Comparison of ENCODE assay signal across 8 mouse cellular contexts in genomic region chr5:106575098-106575497, GRCm38 (mm10). TPM values are rescaled to one million over a fixed set of nuclear protein-coding genes. Genes with fewer than 3 reads are reported as not detected.
A peak's percentile ranks its signal among the peaks of the same experiment; 100 is the strongest.
DNase-seq lines count a peak whose midpoint lies in the region; ATAC-seq and TF ChIP-seq lines count a peak whose summit lies in the region.

No protein-coding gene starts in this region.

- TF ChIP-seq POLR2A in kidney, adult 2 months (IDR thresholded peaks at IDR 0.05; ENCODE audit: low read depth, low read length): no peak

- H3K27me3 ChIP-seq in kidney, embryonic 14.5 days (ENCODE audit: control insufficient read depth, insufficient read depth, low read length): peaks cover 30% of the 10 kb centered on the region
- H3K27me3 ChIP-seq in kidney, adult 2 months (replicated peaks; ENCODE audit: control insufficient read depth, insufficient read depth, low read length): peaks cover 2% of the 10 kb centered on the region
- H3K27me3 ChIP-seq in embryonic facial prominence, embryonic 15.5 days: peaks cover 20% of the 10 kb centered on the region
- H3K27me3 ChIP-seq in hindbrain, embryonic 15.5 days: peaks cover 55% of the 10 kb centered on the region
- peaks cover 17% of the 10 kb centered on the region; the same call in 1 of the 2 replicates for H3K27me3 ChIP-seq in midbrain, embryonic 14.5 days (ENCODE audit: control insufficient read depth, insufficient read depth, low read length)

- ATAC-seq in kidney, embryonic 14.5 days (ENCODE audit: low FRiP score, low TSS enrichment): no peak
- no peak for ATAC-seq in embryonic facial prominence, embryonic 15.5 days (ENCODE audit: insufficient number of reproducible peaks, low FRiP score, low TSS enrichment, low read depth)
- ATAC-seq in hindbrain, embryonic 15.5 days (ENCODE audit: low FRiP score, low read depth): peak; percentile 50; the same call in 1 of the 2 replicates
- no peak; the same call in 1 of the 2 replicates for ATAC-seq in midbrain, embryonic 14.5 days (ENCODE audit: low FRiP score, low TSS enrichment)
- no peak for ATAC-seq in activated CD4-positive, CD25-positive, alpha-beta regulatory T cell, adult 4 months

- 27% methylated on average over 4 of the region's 4 CpGs for WGBS in kidney, embryonic 14.5 days
- 43% methylated on average over 4 of the region's 4 CpGs for WGBS in kidney, adult 2 months
- 18% methylated on average over 4 of the region's 4 CpGs for WGBS in embryonic facial prominence, embryonic 15.5 days
- WGBS in hindbrain, embryonic 15.5 days: 15% methylated on average over 4 of the region's 4 CpGs
- WGBS in midbrain, embryonic 14.5 days: 21% methylated on average over 4 of the region's 4 CpGs

- peak overlapping the region; percentile 100 for H3K4me2 ChIP-seq in kidney, embryonic 14.5 days (replicated peaks; ENCODE audit: low read depth, low read length)
- peak overlapping the region; percentile 100 for H3K4me2 ChIP-seq in embryonic facial prominence, embryonic 15.5 days (replicated peaks)
- peak overlapping the region; percentile 98 for H3K4me2 ChIP-seq in hindbrain, embryonic 15.5 days
- peak overlapping the region; percentile 95 for H3K4me2 ChIP-seq in midbrain, embryonic 14.5 days (ENCODE audit: low read length)

- H3K27ac ChIP-seq in kidney, embryonic 14.5 days (ENCODE audit: low read depth, low read length): no peak overlapping the region
- H3K27ac ChIP-seq in kidney, adult 2 months (ENCODE audit: insufficient read depth, low read depth, low read length): no peak overlapping the region
- H3K27ac ChIP-seq in embryonic facial prominence, embryonic 15.5 days (replicated peaks): no peak overlapping the region
- no peak overlapping the region for H3K27ac ChIP-seq in hindbrain, embryonic 15.5 days (replicated peaks)
- no peak overlapping the region for H3K27ac ChIP-seq in midbrain, embryonic 14.5 days (replicated peaks; ENCODE audit: low read depth, low read length)

- no peak for TF ChIP-seq CTCF in kidney, adult 2 months (conservative IDR thresholded peaks at IDR 0.05; ENCODE audit: insufficient read depth, insufficient read length, low read depth, low read length)

- no peak for DNase-seq in kidney, adult 2 months
- DNase-seq in midbrain, embryonic 14.5 days: peak; percentile 21
- DNase-seq in ovary, postnatal 10 days (ENCODE audit: low spot score): no peak
- no peak for DNase-seq in urinary bladder, postnatal 4 days (ENCODE audit: low spot score in 2 of 2)

- H3K9ac ChIP-seq in kidney, embryonic 14.5 days (ENCODE audit: low read depth, low read length): no peak overlapping the region
- no peak overlapping the region for H3K9ac ChIP-seq in embryonic facial prominence, embryonic 15.5 days
- no peak overlapping the region for H3K9ac ChIP-seq in hindbrain, embryonic 15.5 days
- peak overlapping the region; percentile 76; the same call in 1 of the 2 replicates for H3K9ac ChIP-seq in midbrain, embryonic 14.5 days (replicated peaks; ENCODE audit: low read length)

- H3K9me3 ChIP-seq in kidney, embryonic 14.5 days (ENCODE audit: control insufficient read depth, low read length): no peaks in the 10 kb centered on the region
- H3K9me3 ChIP-seq in embryonic facial prominence, embryonic 15.5 days (replicated peaks): no peaks in the 10 kb centered on the region
- H3K9me3 ChIP-seq in hindbrain, embryonic 15.5 days: no peaks in the 10 kb centered on the region
- H3K9me3 ChIP-seq in midbrain, embryonic 14.5 days (ENCODE audit: control insufficient read depth, low read length): no peaks in the 10 kb centered on the region

- H3K4me1 ChIP-seq in kidney, embryonic 14.5 days (ENCODE audit: control insufficient read depth, insufficient read depth, low read length): peaks cover 5% of the 10 kb centered on the region; the same call in 1 of the 2 replicates
- H3K4me1 ChIP-seq in kidney, adult 2 months (ENCODE audit: control insufficient read depth, insufficient read depth, low read length): no peaks in the 10 kb centered on the region
- H3K4me1 ChIP-seq in embryonic facial prominence, embryonic 15.5 days: peaks cover 9% of the 10 kb centered on the region
- peaks cover 18% of the 10 kb centered on the region for H3K4me1 ChIP-seq in hindbrain, embryonic 15.5 days (replicated peaks)
- H3K4me1 ChIP-seq in midbrain, embryonic 14.5 days (ENCODE audit: control insufficient read depth, insufficient read depth, low read length): no peaks in the 10 kb centered on the region

- H3K36me3 ChIP-seq in kidney, embryonic 14.5 days (ENCODE audit: control insufficient read depth, insufficient read depth, low read length): no peaks in the 10 kb centered on the region
- no peaks in the 10 kb centered on the region for H3K36me3 ChIP-seq in kidney, adult 2 months (ENCODE audit: control insufficient read depth, insufficient read depth, low read length)
- no peaks in the 10 kb centered on the region for H3K36me3 ChIP-seq in embryonic facial prominence, embryonic 15.5 days
- no peaks in the 10 kb centered on the region for H3K36me3 ChIP-seq in hindbrain, embryonic 15.5 days
- H3K36me3 ChIP-seq in midbrain, embryonic 14.5 days (ENCODE audit: control insufficient read depth, insufficient read depth, low read length): no peaks in the 10 kb centered on the region

- no peak overlapping the region for H3K4me3 ChIP-seq in kidney, embryonic 14.5 days (ENCODE audit: low read length)
- H3K4me3 ChIP-seq in kidney, adult 2 months (ENCODE audit: insufficient read depth, low read depth, low read length): no peak overlapping the region
- peak overlapping the region; percentile 63 for H3K4me3 ChIP-seq in embryonic facial prominence, embryonic 15.5 days (replicated peaks)
- H3K4me3 ChIP-seq in hindbrain, embryonic 15.5 days: peak overlapping the region; percentile 60
- peak overlapping the region; percentile 66; the same call in 1 of the 2 replicates for H3K4me3 ChIP-seq in midbrain, embryonic 14.5 days (replicated peaks; ENCODE audit: low read depth, low read length)

RNA-seq across cellular contexts. Expression of gene Gm17304, which starts 33.8 kb away (rescaled TPM):
- not detected in 2 replicates for polyA plus RNA-seq in kidney, embryonic 14.5 days (2014; fragmentation: Nextera tagmentation; extraction: Ambion mirVana)
- polyA plus RNA-seq in kidney, adult 2 months (2012; rRNA removed): not detected in 2 replicates
- not detected in 2 replicates for polyA plus RNA-seq in embryonic facial prominence, embryonic 15.5 days (2015; fragmentation: Nextera tagmentation; extraction: Ambion mirVana)
- not detected in 2 replicates for polyA plus RNA-seq in hindbrain, embryonic 15.5 days (2015; fragmentation: Nextera tagmentation; extraction: Ambion mirVana)
- polyA plus RNA-seq in midbrain, embryonic 14.5 days (2014; fragmentation: Nextera tagmentation; extraction: Ambion mirVana): not detected in 2 replicates
- not detected for polyA plus RNA-seq in activated CD4-positive, CD25-positive, alpha-beta regulatory T cell, adult 4 months (2017; shearing (Covaris generic))

Comparison
In these comparisons a context has a peak if more than half of its experiments do, and no peak if none do; other contexts are left out.
1. H3K4me3 ChIP-seq: peak in embryonic facial prominence, embryonic 15.5 days (single experiment), hindbrain, embryonic 15.5 days (single experiment) and midbrain, embryonic 14.5 days (single experiment); none in kidney, embryonic 14.5 days (single experiment) and kidney, adult 2 months (single experiment).
2. Peak in every context shown above with its lines, with median percentiles within 50 percentile points of each other: H3K4me2 ChIP-seq.